ENCODE assay signal across 23 mouse cellular contexts in genomic region chr13:28586140-28586539, GRCm38 (mm10).
DNase-seq lines count a peak whose midpoint lies in the region; ATAC-seq lines count a peak whose summit lies in the region.
"Had no signal": no experiment of that assay in that cellular context is flagged by ENCODE, and none has a peak within 500 bp of the region (broad histone marks: within the 10 kb centered on the region; RNA-seq: fewer than 3 reads in every experiment).

No protein-coding gene starts in this region.

- H3K9ac ChIP-seq in kidney, embryonic 14.5 days (ENCODE audit: low read depth, low read length) = no peak overlapping the region
- H3K9ac ChIP-seq in kidney, embryonic 15.5 days = no peak overlapping the region
- H3K9ac ChIP-seq: limb, embryonic 13.5 days; liver, embryonic 13.5 days; midbrain, embryonic 12.5 days had no signal

- no peaks in the 10 kb centered on the region for H3K27me3 ChIP-seq in heart, embryonic 10.5 days (ENCODE audit: insufficient read depth, poor library complexity, severe bottlenecking)
- no peaks in the 10 kb centered on the region for H3K27me3 ChIP-seq in kidney, embryonic 14.5 days (ENCODE audit: control insufficient read depth, insufficient read depth, low read length)
- no peaks in the 10 kb centered on the region for H3K27me3 ChIP-seq in kidney, embryonic 15.5 days
- H3K27me3 ChIP-seq: limb, embryonic 13.5 days; liver, embryonic 13.5 days; midbrain, embryonic 12.5 days had no signal

- no peaks in the 10 kb centered on the region for H3K9me3 ChIP-seq in heart, embryonic 10.5 days
- no peaks in the 10 kb centered on the region for H3K9me3 ChIP-seq in kidney, embryonic 14.5 days (ENCODE audit: control insufficient read depth, low read length)
- H3K9me3 ChIP-seq in kidney, embryonic 15.5 days (replicated peaks) = no peaks in the 10 kb centered on the region
- H3K9me3 ChIP-seq: embryonic facial prominence, embryonic 10.5 days; limb, embryonic 13.5 days; liver, embryonic 13.5 days; midbrain, embryonic 12.5 days had no signal

- no peak overlapping the region for H3K4me2 ChIP-seq in kidney, embryonic 14.5 days (replicated peaks; ENCODE audit: low read depth, low read length)
- no peak overlapping the region for H3K4me2 ChIP-seq in kidney, embryonic 15.5 days
- H3K4me2 ChIP-seq: limb, embryonic 13.5 days; liver, embryonic 13.5 days; midbrain, embryonic 12.5 days had no signal

- H3K27ac ChIP-seq in heart, embryonic 10.5 days = peak overlapping the region; percentile 11; the same call in 1 of the 2 replicates
- H3K27ac ChIP-seq in kidney, embryonic 14.5 days (ENCODE audit: low read depth, low read length) = no peak overlapping the region
- H3K27ac ChIP-seq in kidney, embryonic 15.5 days = no peak overlapping the region
- H3K27ac ChIP-seq: embryonic facial prominence, embryonic 10.5 days; limb, embryonic 13.5 days; liver, embryonic 13.5 days; midbrain, embryonic 12.5 days had no signal

- H3K4me3 ChIP-seq in heart, embryonic 10.5 days = no peak overlapping the region
- no peak overlapping the region for H3K4me3 ChIP-seq in kidney, embryonic 14.5 days (ENCODE audit: low read length)
- no peak overlapping the region for H3K4me3 ChIP-seq in kidney, embryonic 15.5 days (replicated peaks)
- H3K4me3 ChIP-seq: embryonic facial prominence, embryonic 10.5 days; limb, embryonic 13.5 days; liver, embryonic 13.5 days; midbrain, embryonic 12.5 days had no signal

- DNase-seq in cerebellum, postnatal 14 days = peak; percentile 38 to 39
- DNase-seq in cerebellum, adult 11 months = no peak
- no peak for DNase-seq in heart, embryonic 10.5 days (ENCODE audit: low spot score)
- no peak for DNase-seq in heart, adult 8-10 months (ENCODE audit: low spot score)
- DNase-seq in brain, adult 2 months (ENCODE audit: low read depth, low spot score) = peak; percentile 12
- no peak for DNase-seq in liver
- DNase-seq: adrenal gland, postnatal 14 days; cerebellum, adult 11-12 months; gastrocnemius, postnatal 25 days; heart, adult 18-20 months; layer of hippocampus, postnatal 36 days; liver, embryonic 13.5 days; lung, adult 2 months; lung, postnatal 14 days; thymus, adult 18-20 months; thymus, postnatal 36 days had no signal

- WGBS in heart, embryonic 10.5 days = 33% methylated on average over 2 of the region's 2 CpGs
- WGBS in kidney, embryonic 14.5 days = 44% methylated on average over 2 of the region's 2 CpGs
- WGBS in kidney, embryonic 15.5 days = 45% methylated on average over 2 of the region's 2 CpGs

- peaks cover 6% of the 10 kb centered on the region; the same call in 1 of the 2 replicates for H3K4me1 ChIP-seq in heart, embryonic 10.5 days
- no peaks in the 10 kb centered on the region for H3K4me1 ChIP-seq in kidney, embryonic 14.5 days (ENCODE audit: control insufficient read depth, insufficient read depth, low read length)
- no peaks in the 10 kb centered on the region for H3K4me1 ChIP-seq in kidney, embryonic 15.5 days
- H3K4me1 ChIP-seq: liver, embryonic 13.5 days; midbrain, embryonic 12.5 days had no signal

- peak; percentile 32; the same call in 1 of the 2 replicates for ATAC-seq in kidney, embryonic 14.5 days (ENCODE audit: low FRiP score, low TSS enrichment)
- no peak for ATAC-seq in kidney, embryonic 15.5 days (replicated peaks; ENCODE audit: low FRiP score)
- ATAC-seq: CD4-positive, CD25-positive, alpha-beta regulatory T cell, adult 4 months; intestine, postnatal 0 days had no signal

- H3K36me3 ChIP-seq in heart, embryonic 10.5 days = no peaks in the 10 kb centered on the region
- no peaks in the 10 kb centered on the region for H3K36me3 ChIP-seq in kidney, embryonic 14.5 days (ENCODE audit: control insufficient read depth, insufficient read depth, low read length)
- H3K36me3 ChIP-seq in kidney, embryonic 15.5 days = no peaks in the 10 kb centered on the region
- H3K36me3 ChIP-seq: embryonic facial prominence, embryonic 10.5 days; limb, embryonic 13.5 days; liver, embryonic 13.5 days; midbrain, embryonic 12.5 days had no signal

Comparison
In these comparisons a context has a peak if more than half of its experiments do, and no peak if none do; other contexts are left out.
1. DNase-seq: peak in cerebellum, postnatal 14 days (2 of 2) and brain, adult 2 months (single experiment); none in cerebellum, adult 11 months (single experiment), heart, embryonic 10.5 days (single experiment), heart, adult 8-10 months (single experiment) and liver (single experiment).